Mouse (Mus musculus) inflammation-experienced regulatory T-cells, adult 6 months (primary cell): ENCODE results near the gene Gm21394. TPM values are rescaled to one million over a fixed set of nuclear protein-coding genes. Genes with fewer than 3 reads are reported as not detected.
"Not testable (repeated sequence)": the region's sequence is repeated elsewhere in the genome, so short reads cannot be mapped to it uniquely, and the experiment has no call there.

Source experiments
- ATAC-seq: one replicate; pipeline ENCODE4 v1.8.0; 2017
- polyA plus RNA-seq, 3 experiments: library from polyadenylated mRNA; unstranded; fragments of 100-300 nt; shearing (Covaris generic); gene quantifications; one replicate each; pipeline ENCODE4 v1.2.1; 2017

Gm21394 gene
- polyA plus RNA-seq, result not detected

DNA sequence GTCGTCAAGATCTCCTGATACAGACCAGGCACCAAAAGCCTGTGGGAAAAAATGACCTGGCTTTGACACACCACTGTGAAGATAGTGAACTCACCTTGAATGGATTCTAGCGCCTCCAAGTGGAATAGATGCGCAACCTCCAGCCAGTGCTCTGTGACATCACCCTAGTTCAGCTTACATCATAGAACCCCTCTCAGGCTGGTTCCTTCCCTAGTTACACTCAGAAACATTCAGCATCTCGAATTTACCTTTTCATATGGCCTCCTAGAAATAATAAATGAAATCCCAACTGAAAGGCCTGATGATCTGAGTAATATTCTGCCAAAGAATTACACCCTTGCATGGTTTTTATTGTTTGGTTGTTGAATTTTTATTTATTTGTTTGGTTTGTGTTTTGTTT lies at the start of gene Gm21394:
TSS of gene Gm21394 (minus strand) at position 101 of the 400 bp plus-strand sequence.
- ATAC-seq, result not testable (repeated sequence)

Other genes starting within 250 kb of the Gm21394 start
- gene Gm21409, start 181.8 kb upstream of the Gm21394 start, polyA plus RNA-seq, result not detected